Mouse (Mus musculus): Measurements from ENCODE around the gene Btbd16.

Gene Btbd16

DNA sequence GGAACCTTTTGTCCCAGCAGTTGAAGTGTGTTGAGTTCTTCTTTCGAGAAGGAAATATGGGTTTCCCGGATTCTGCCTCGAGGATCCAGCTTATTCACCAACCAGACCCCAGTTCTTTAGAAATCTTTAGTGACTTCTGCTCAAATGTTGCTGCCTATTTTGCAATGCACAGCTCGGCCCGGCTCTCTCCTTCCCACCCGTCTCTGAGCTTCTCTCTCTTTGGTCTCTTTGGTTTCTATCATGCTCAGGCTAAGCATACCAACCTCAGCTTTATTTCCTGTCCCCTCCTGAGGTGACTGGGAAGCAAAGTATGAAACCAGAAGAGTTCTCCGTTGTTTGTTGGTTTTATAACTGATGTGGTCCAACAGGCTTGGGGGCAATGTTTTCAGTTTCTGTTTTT lies 42.4 kb downstream of the Btbd16 start:
- DNase-seq (ENCODE audit: low spot score): no peak

DNA sequence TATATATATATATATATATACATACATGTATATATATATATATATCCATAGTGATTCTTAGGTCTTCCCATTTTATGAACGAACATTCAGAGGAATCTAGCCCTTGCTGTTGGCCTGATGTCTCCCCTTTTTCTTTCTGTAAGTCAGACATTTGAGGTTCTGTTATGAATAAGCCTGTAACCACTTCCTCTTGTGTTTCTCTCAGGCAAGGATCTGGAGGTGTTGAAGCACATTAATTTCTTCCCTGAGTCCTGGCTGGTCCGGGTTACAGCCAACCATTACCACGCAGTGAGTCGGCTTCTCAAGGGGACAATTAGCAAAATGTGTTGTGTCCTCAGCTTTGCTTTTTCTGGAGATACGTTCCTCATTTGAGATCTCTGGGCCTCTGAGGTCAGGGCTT lies 44.9 kb downstream of the Btbd16 start:
- DNase-seq (ENCODE audit: low spot score): no peak

DNA sequence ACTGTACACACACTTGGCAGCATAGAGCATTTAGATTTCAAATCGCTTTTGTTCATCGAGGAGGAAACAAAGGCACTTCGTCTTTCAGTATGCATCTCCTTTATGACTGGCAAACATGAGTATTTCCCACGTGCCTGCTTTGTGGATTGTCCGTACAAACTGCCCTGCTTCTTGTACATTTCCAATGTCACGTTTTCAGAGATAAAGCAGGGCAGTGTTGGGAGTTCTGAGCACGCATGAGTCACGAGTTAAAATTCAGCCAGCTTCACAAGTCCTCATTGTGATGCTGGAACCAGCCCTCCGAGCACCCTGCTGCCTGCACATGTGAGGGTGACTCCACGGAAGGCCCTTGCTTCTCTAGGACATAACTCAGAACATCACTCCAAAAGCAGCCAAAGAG lies 45.8 kb downstream of the Btbd16 start:
- DNase-seq (ENCODE audit: low spot score): no peak

DNA sequence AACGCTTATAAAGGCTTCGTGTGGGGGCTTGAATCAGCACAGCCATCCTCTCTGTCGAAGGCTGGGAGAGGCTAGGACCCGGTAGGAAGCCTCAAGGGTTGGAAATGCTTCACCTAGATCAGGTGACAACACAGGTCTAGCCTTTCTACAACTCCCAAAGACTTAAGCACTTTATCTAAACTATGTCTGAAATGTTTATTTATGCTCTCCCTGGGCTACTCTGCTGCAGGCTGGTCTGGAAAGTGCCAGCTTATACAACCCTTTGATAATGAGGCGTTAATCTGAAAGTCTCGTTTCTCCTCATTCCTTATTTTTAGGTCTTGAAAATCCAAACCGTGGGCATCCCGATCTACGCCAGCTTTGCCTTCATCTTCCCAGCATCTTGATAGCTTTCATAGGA lies 50.1 kb downstream of the Btbd16 start:
- DNase-seq (ENCODE audit: low spot score): no peak

DNA sequence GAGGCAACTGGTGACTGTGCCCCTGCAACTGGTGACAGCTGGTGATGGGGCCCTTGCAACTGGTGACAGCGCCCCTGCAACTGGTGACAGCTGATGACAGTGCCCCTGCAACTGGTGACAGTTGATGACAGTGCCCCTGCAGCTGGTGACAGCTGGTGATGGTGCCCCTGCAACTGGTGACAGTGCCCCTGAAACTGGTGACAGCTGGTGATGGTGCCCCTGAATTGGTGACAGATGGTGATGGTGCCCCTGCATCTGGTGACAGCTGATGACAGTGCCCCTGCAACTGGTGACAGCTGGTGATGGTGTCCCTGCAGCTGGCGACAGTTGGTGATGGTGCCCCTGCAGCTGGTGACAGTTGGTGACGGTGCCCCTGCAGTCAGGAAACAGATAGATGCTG lies 52.5 kb downstream of the Btbd16 start:
- DNase-seq (ENCODE audit: low spot score): no peak

DNA sequence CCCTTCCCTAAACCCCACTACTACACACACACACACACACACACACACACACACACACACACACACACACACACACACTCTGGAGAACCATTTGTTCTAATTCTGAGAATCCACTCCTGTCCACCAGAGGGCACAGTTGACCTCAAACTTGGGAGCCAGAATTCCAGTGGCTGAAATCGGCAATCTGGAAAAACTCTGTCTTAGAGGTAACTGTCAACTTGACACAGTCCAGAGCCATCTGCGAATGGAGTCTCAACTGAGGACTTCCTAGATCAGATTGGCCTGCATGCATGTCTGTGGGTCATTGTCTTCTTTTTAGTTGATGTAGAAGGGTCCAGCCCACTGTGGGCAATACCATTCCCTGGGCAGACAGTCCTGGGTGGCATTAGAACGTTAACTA lies 53.6 kb downstream of the Btbd16 start:
- peak; percentile 69 for DNase-seq (ENCODE audit: low spot score)

DNA sequence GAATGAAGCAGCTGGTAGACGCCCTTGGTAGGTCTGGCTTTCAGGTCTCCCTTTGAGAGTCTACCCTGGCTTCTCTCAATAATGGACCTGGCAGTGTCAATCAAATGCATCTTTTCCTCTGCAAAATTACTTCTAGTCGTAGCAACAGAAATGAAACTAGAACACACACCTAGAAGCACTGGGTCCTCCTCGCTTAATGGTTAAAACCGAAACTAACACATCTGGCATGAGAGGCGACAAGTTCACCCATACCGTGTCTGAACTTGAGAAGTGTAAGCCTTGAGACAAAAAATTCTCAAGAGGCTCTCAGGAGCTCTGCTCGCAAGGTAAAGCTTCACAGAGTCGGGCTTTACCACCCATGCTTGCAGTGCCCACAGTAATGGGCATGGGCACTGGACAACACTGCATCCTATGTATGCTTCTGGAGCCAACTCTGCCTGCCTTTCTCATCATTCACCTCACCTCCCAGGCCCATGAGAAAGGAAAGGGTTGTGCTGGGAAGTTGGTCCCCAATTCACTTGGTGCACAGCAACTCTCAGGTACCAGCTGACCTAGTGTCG lies 54.1 kb downstream of the Btbd16 start:
- no peak for DNase-seq (ENCODE audit: low spot score)

DNA sequence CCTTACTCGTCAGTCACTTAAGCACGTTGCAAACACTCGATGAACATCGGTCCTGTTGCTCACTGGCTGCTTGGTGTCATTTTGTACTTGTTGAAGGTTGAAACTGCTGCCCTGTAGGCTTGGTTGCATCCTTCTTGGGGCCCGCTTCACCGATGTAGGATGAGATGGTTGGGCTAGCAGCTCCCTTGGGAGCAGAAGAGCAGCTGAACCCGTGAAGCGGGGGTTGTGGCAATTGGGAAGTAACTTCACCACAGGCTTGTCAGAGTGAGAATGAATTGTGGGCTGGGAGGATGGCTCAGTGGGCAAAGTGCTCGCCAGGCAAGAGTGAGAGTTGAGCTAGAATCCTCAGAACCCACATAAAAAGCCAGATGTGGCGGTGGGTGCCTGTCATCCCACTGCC lies 54.6 kb downstream of the Btbd16 start:
- no peak for DNase-seq (ENCODE audit: low spot score)

DNA sequence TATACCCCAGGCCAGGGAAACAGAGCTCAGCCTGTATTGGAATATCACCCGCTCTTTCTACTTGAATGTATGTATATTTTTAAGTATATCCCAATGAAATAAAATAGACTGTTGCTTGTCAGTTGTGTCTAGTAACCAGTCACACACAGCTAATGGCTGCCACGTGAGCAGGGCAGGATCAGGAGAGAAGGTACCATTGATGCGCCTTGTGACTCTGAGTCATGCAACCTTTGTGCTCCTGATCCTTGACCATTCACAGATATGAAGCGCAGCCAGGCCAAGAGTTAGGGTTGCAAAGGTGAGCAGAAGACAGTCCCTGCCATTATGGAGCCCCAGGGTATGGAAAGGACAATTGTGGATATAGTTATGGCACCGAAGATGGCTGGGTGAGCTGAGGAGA lies 57.7 kb downstream of the Btbd16 start:
- no peak for DNase-seq (ENCODE audit: low spot score)

DNA sequence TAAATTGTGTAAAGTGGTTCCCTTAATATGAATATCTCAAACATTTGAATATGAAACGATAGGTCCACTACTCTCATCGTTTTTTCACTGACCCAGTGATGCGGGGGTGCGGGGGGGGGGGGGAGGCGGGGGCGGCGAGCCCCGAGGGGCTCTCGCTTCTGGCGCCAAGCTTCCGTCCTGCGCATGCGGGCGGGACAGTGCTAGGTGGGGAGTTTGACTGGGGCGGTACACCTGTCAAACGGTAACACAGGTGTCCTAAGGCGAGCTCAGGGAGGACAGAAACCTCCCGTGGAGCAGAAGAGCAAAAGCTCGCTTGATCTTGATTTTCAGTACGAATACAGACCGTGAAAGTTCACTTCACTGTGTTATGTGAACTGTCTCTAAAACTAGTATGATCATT lies 60.4 kb downstream of the Btbd16 start:
- DNase-seq (ENCODE audit: low spot score): no peak

DNA sequence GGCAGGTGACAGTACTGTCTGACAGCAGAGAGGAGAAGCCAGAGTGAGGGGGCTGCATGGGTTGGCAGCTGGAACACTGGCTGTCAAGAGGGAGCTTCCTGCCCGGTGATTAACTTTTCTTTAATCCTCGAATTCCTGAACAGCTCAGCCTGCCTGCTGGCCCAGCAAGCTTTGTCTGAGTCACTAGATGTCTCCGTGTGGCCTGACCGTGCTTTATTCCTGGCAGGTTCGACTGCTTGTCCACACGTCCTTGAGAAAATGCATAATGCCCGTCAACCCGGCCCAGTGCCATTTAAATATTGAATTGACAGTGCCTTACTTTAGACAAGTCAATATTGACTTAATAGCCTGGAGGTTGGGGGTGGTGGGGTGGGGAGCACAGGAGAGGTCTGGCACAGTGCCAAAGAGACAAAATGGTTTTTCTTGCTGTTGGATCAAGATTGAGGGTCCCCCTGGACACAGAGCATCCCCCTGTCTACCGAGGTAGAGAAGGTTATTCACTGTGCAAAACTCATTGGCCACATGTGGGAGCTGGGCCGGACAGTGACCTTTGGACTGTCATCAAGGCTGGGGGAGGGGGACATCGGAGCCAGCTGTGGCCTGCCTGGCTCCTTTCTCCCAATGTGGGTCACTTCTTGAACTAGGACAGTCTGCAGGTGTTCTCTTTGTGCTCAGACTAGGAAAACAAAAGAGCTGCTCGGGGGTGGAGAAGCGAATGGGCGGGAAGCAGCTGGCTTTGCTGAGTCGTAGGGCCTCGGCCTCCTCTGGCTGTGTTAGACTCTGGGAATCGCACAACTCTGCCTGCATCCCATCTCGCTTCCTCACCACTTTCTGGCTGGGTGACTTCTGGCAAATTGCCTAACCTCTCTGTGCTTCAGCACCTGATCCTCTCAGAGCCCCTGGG lies 61.3 kb downstream of the Btbd16 start:
- no peak for DNase-seq (ENCODE audit: low spot score)

DNA sequence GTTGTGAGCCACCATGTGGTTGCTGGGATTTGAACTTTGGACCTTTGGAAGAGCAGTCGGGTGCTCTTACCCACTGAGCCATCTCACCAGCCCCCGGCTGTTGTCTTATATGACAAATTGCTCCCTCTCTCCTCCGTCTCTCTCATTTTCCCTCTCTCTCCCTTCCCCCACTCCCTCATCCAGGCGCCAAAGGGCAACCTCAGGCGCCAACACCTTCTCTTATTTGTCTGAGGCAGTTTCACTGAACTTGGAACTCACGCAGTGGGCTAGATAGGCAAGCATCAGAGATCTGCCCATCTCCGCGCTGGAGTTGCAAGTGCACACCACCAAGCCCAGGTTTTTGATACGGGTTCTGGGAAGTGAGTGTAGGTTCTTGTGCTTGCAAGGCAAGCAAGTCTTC lies 62.2 kb downstream of the Btbd16 start:
- no peak for DNase-seq (ENCODE audit: low spot score)

DNA sequence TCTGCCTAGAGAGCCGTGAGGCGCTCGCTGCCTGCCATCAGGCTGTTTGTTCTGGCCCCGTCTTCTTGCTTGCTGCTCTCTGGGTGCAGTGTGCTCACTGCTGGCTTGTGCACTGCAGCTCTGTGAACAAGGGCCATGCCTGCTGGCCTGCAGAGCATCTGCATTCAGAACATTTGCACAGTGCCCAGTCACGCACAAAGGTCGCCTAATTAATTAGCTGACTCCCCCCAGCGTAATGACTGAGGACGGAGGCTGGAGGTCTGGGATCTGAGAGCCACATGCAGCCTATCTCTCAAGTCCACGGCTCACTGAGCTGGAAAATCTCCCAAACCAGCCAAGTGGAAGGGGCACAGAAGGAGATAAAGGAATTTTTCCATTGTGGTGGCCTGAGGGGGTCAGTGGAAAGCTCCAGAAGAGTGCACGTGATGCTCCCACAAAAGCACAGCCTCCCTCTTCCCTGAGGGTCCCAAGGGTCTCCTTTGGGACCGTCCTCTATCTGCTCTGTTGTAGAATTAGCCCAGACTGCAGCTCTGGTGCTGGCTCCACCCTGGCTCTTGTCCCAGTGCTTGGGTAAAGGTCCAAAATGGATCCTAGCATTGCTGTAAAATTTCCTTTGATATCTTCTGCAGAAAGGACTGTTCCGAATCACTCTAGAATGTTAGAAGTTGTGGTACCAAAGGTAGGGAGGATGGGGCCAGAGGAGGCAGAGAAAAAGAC lies 64.2 kb downstream of the Btbd16 start:
- DNase-seq (ENCODE audit: low spot score): no peak

DNA sequence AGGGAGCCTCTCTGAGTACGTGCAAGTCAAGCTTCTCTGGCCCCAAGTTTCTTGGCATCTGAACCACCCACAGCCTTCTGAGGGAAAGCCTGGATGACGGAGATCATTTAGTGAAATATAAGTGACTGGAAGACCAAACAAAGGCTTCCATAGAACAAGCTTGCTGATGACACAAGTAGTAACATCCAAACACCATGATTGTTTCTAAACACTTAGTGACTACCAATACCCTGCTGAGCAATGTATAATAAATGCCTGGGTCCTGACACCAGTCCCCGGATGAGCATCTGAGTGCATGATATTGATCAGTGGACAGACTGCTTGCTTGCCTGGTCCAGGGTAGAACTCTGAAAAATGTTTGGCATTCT lies 64.8 kb downstream of the Btbd16 start:
- no peak for DNase-seq (ENCODE audit: low spot score)

DNA sequence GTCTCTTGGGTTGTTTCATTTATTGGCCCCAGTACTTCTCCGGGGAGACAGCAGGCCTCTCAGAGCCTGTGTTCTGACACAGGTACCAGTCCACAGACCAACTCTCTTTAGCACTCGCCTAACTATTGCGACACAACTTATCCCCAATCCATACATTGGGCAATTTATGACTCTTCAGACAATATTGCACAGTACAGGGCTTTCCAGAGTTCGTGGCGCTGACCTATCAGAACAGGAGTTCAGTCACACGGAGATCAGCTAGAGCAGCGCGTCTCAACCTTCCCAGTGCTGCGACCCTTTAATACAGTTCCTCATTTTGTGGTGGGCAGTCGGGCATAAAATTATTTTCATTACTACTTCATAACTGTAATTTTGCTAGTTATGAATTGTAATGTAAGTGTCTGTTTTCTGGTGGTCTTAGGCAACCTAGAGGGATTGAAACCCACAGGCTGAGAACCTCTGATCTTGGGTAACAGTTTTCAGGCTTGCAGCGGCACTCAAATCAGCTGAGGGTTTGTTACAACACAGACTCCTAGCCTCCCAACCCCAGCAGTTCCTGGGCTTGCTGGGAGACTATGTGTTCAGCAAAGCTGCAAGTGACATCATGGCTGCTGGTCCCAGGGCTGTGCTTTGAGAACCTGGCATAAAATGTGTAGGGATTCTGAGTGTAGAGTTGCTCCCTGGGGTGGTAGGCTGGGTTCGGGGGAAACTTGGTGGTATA lies 65.7 kb downstream of the Btbd16 start:
- DNase-seq (ENCODE audit: low spot score): no peak

DNA sequence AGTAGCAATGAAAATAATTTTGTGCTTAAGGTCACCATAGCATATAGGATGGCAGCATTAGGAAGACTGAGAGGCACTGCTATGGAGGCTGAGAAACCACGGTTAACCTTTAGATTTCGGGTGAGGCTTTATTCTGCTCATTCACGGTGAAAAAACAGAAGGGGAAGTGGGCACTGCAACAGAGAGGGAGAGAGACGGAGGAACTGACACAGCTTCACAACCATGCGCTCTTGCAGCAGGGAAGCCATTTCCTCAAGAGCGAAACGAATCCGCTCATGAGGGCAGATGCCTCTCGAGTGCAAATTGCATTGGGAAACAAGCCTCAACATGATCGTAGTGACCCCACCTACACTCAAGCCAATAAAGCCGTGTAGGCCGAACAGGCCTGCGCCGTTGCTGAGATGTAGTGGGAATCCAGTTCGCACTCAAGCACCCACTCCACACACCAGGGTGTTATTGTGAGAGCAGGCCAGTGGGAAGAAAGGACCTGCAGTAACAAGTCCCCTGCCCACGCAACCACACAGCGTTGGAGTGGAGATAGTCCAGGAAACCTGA lies 73.4 kb downstream of the Btbd16 start:
- no peak for DNase-seq (ENCODE audit: low spot score)

DNA sequence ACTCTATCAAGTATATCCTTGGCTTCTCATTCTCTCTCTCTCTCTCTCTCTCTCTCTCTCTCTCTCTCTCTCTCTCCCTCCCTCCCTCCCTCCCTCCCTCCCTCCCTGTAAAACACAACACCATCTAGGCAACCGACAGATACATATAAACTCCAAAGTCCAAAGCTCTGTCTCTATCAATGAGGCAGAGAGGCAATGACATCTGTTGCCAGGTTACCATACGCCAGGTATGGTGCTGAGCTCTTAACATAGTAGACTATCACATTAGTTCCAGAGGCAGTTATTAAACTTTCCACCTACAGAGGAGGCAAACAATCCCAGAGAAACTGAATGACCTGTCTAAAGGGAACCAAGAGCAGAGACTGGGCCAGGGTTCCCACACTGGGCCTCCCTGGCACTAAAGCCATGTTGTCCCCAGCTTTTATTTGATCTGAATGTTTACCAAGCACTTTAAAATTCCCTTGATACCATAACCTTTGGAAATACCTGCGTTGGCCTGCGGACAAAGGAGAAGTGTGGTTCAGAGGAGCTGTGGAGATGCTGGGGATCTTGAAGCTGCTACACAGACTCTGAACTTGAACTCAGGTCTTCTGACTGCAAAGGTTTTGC lies 80.9 kb downstream of the Btbd16 start:
- peak; percentile 73 for DNase-seq (ENCODE audit: low spot score)

DNA sequence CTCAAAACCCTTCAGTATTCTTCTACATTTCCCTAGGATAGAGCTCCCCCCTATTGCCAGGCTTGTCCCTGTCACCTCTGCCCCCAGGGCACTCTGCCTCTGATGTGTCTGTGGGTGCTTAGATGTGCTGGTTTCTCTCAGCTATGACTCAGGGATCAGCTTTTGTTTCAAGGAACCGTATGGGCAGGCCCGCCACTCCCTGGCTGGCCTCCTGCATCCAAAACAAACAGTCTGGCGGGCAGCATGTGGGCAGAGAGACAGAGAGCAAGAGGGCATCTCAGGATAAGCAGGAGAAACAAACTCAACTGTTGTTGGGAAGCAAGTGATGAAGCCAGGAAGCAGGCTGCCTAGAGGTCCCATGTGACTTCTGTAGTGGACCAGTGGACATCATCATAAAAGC lies 81.8 kb downstream of the Btbd16 start:
- peak; percentile 75 for DNase-seq (ENCODE audit: low spot score)

DNA sequence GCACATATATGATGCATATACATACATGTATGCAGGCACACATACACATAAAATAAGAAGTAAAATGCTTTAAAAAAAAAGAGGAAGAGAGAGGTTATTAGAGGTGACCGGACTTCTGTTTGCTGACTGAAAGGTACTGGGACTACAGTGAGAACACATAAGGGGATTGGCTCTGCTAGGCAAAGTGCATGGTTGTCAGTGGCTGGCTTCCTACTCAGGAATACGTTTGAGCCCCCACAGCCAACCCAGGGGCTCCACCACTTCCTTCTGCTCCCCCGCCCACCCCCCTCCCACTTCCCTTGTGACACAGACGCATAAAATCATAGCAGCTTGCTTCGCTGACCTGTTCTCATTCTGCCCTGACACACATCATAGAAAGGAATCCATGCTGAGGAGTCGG lies 84.1 kb downstream of the Btbd16 start:
- no peak for DNase-seq (ENCODE audit: low spot score)

DNA sequence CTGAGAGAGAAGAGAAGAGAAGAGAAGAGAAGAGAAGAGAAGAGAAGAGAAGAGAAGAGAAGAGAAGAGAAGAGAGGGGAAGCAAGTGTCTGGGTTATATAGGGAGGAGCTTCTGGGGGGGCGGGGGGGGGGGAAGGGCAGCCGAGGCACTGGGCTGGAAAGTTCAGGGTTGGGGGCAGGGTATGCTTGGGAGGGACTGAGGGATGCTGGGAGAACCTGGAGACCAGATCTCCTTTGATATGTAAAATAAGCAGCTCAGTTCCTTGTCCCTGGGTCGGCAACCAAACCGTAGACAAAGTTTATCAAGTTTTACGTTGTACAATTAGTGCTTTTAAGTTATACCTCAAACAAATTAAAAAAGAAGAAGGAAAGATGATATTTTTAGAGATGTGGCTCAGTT lies 86.1 kb downstream of the Btbd16 start:
- no peak for DNase-seq (ENCODE audit: low spot score)

DNA sequence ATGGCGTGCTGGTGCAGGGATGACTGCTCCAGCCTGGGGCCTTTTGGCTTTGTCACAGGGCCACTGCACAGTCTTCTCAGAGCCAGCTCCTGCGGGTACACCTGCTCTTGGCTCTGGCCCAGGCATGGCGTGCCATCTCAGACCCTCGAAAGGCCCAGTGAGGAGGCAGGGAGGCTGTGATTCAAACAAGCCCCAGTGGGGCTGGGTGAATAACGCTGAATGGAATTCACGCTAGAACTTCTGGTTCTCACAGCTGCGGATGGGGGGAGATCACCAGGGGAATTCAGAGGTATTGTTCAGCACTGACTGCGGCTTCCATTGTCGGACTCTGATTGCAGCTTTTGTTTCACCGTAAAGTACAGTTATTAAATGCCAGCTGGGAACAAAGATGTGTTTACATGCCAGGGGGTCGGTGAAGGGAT lies 86.9 kb downstream of the Btbd16 start:
- no peak for DNase-seq (ENCODE audit: low spot score)

DNA sequence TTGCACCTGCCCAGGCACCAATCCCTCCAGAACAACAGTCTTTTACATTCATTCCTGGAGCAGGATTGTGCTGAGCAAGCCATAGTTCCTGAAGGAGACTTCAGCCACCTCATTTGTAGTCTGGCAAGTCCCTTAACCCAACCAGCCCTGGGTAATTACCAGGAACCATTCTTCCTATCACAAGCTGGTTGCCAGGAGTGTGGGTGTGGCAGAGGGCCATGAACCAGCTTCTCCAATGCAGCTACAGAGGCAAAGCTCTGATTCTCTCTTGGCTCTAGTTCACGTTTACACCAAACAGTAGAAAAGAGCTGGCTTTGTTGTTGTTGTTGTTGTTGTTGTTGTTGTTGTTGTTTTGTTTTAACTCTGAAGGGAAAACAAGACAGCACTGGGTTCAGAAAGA lies 88.6 kb downstream of the Btbd16 start:
- no peak for DNase-seq (ENCODE audit: low spot score)

Data from lung, postnatal 25 days (tissue).